Mouse (Mus musculus) stomach, postnatal 0 days (tissue): ENCODE measurements at regions not wholly inside any gene's neighbourhood (a gene's known extent, or its start where the extent isn't known, plus 50 kb on each side); places are given as distances from the start of the nearest gene placed in this dataset.

Source experiments
- CTCF ChIP-seq: IDR thresholded peaks from 2 replicates; pipeline ENCODE4 v1.5.1; 2016; ENCODE audit warnings: antibody characterized with exemption, low read depth, mild to moderate bottlenecking, moderate library complexity
- EP300 ChIP-seq: optimal IDR thresholded peaks from 2 replicates; pipeline ENCODE3; 2016; ENCODE audit warnings: antibody characterized with exemption

- TF ChIP-seq CTCF (no peak), EP300 (no peak)
Measured at GRCm38 (mm10) chr1:151055396-151055795, 62.2 kb upstream of the Hmcn1 start.
